Mouse (Mus musculus) embryo, embryonic 11 days (tissue): ENCODE results near the gene Sema5a.

Experiments
- DNase-seq: peaks from one replicate; pipeline ENCODE4 v3.0.0-alpha.2; 2015

The Sema5a gene

DNA sequence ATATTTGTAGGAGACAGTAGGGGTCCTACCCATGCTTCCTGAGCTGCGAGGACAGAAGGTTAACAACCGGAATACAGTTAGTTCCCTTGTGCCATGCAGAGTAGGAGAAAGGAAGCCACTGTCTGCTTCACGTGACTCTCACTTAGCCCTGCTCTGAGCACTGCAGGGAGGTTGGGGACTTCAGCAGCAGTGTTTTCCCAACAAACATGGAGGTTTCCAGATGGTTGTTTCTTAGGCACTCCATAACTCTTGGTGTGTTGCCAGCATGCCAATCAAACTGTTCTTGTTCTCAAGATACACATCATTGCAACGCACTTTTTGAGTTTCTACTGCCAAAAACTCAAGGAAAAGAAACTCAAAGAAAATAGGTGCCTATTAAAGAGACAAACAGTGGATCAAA, 440.5 kb downstream of the Sema5a start:
- DNase-seq = no peak

DNA sequence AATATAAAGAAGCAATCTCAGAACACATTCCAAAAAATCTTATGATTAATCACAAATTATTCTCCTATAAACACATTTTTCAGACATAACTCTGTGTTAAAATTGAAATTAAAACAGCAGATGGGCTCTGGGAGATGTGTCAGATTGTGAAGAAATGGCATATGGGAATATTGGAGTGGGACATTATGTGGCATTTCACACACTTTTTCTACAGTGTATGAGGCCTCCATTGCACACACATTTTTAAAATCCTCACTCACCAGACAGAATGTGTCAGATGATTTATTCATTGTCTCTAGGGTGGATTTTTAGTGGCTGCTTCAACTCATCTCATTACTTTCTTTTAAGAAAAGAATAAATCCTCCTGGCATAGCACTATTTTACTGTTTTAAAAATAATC, 446.4 kb downstream of the Sema5a start:
- no peak for DNase-seq

DNA sequence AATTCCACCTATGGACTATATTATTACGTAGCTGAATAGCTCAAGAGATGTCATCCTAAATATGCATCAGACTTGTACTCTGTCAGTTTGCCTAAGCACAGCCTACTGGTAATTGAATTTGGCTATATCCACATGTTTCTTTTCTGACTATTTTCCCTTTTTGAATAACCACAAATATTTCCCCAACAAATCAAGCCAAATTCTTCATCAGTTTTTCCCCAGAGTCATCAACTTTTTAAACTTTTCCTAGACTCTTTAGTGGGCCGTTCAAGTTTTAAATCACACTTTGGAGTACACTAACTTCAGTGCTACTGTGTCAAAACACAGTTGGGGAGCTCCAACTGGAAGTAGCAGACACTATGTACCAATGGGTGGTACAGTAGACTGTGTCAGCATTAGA, 448.4 kb downstream of the Sema5a start:
- no peak for DNase-seq

DNA sequence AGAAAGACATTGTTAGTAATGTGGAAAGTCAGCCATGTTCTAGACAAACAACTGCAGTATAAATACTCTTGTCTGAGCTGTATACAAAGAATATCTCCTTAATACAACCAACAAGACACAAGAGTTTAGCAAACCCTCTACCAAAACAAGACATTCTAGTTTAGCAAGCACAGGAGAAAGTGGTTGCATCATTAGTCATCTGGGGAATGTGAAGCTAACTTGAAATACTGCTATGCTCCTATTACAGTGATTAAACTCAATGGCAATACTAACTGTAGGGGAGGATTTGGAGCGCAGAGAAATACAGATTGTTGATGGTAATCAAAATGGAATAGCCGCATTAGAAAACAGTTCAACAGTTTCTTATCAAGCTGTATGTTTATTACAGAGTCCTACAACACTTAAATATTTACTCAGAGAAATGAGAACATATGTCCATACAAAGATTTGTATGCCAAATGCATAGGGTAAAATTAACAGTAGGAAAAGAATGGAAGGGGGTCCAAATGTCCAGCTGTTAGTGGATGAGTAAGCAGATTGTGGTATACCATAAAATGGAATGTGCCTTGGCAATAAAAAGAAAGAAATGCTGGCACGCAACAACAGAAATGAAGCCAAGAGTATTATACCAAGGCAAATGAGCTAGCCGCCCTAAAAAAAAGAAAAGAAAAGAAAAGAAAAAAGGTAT, 472.8 kb downstream of the Sema5a start:
- no peak for DNase-seq

DNA sequence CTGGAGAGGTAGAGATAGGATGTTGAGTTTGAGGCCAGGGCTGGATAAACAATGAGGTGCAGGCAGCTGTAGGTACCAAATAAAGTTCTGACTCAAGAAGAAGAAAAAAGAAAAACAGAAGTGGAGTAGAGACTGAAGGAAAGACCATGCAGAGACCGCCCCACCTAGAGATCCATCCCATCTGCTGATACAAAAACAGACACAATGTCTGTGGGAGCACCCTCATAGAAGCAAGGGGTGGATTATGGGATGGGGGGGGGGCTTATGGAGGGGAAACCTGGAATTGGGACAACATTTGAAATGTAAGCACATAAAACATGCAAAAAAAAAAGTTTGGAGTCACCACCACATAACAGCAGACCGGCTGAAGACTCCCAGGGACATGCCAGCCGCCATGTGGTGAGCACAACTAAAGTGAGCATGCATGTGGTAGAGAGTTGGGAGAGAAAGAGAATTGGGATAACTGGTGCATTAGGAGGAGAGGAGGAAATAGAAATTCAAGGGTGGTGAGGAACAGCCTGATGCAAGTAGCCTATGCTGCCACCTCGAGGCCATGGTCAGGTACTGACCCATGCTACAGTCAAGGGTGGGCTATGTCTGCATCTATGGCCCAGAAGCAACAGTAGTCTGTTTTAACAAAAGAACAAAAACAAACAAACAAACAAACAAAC, 473.8 kb downstream of the Sema5a start:
- peak; percentile 80 for DNase-seq

- DNase-seq = no peak
Measured at GRCm38 (mm10) chr15:32718964-32719311, 474.3 kb downstream of the Sema5a start.

DNA sequence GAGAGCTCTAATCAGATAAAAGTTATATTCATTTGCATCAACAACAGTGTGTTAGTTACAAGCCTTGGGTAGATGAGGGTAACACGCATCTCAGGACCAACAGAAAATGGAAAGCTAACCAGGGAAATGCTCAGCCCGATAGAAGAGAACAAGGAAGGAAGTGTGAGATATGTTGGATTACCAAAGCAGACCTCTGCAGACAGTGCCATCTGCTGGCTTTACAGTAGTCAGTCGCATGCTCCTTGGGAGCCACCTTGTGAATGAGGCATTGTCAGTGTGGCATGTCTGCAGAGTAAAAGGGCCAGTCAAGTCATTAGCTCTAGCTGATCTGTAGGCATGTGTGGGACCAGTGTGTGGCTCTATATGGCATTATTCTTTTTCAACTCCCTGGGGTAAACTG, 486.2 kb downstream of the Sema5a start:
- peak; percentile 63 for DNase-seq
